Mouse (Mus musculus): ENCODE data around the gene Cald1. TPM values are rescaled to one million over a fixed set of nuclear protein-coding genes. Genes with fewer than 3 reads are reported as not detected.

The Cald1 gene
- polyA plus RNA-seq, 1 experiment from 2014 or later, result 70.4 TPM

GRCm38 (mm10) chr6:34615419-34615818 lies 17.1 kb downstream of the Cald1 start:
- Histone ChIP-seq H3K36me3 (no peaks in the 10 kb centered on the region), H3K27me3 (no peaks in the 10 kb centered on the region), H3K9me3 (replicated peaks) (no peaks in the 10 kb centered on the region), H3K4me3 (replicated peaks) (no peak overlapping the region), H3K4me1 (replicated peaks) (peaks cover 10% of the 10 kb centered on the region; the same call in 1 of the 2 replicates), H3K27ac (no peak overlapping the region), H3K4me2 (no peak overlapping the region), H3K9ac (no peak overlapping the region)
- DNase-seq (no peak), ATAC-seq (ENCODE audit: low read depth) (no peak)
- WGBS (ENCODE audit: insufficient replicate concordance), result 61% methylated on average over 3 of the region's 3 CpGs

DNA sequence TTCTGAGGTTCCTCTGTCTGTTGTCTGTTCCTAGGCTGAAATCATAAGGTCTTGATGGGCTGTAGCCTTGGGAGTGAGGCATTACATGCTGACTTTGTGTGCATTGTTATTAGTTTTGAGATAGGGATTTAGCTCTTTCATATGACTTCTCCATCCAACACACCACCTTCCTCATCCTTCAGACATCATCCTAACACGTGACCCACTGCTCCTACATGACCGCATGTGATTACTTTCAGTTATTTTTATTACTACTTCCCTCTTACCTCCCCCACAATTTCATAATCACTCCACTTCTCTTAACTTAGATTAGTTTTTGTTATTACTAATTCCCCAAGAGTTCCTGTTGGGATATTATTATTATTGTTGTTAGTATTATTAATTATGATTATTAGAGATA lies 21.2 kb downstream of the Cald1 start:
- no peak for DNase-seq
- Histone ChIP-seq H3K4me2 (no peak overlapping the region), H3K27ac (no peak overlapping the region), H3K36me3 (no peaks in the 10 kb centered on the region), H3K9me3 (replicated peaks) (no peaks in the 10 kb centered on the region), H3K4me3 (replicated peaks) (no peak overlapping the region), H3K4me1 (replicated peaks) (0 out of 2 replicates have a peak, but pooled peaks cover 2% of the 10 kb centered on the region), H3K27me3 (no peaks in the 10 kb centered on the region), H3K9ac (no peak overlapping the region)
- WGBS (ENCODE audit: insufficient replicate concordance), result 66% methylated on average over 2 of the region's 2 CpGs
- no peak for ATAC-seq (ENCODE audit: low read depth)

GRCm38 (mm10) chr6:34620242-34620641 lies 21.9 kb downstream of the Cald1 start:
- Histone ChIP-seq H3K4me2 (no peak overlapping the region), H3K36me3 (no peaks in the 10 kb centered on the region), H3K9me3 (replicated peaks) (no peaks in the 10 kb centered on the region), H3K27ac (no peak overlapping the region), H3K4me1 (replicated peaks) (0 out of 2 replicates have a peak, but pooled peaks cover 2% of the 10 kb centered on the region), H3K27me3 (no peaks in the 10 kb centered on the region), H3K4me3 (replicated peaks) (no peak overlapping the region), H3K9ac (no peak overlapping the region)
- DNase-seq (no peak), ATAC-seq (ENCODE audit: low read depth) (no peak)
- 32% methylated on average over 1 of the region's 1 CpGs for WGBS (ENCODE audit: insufficient replicate concordance)

GRCm38 (mm10) chr6:34622865-34623264 lies 24.6 kb downstream of the Cald1 start:
- no peak overlapping the region for H3K9ac ChIP-seq
- ATAC-seq (ENCODE audit: low read depth) (no peak), DNase-seq (no peak)
- H3K27ac ChIP-seq, result no peak overlapping the region
- no peaks in the 10 kb centered on the region for H3K27me3 ChIP-seq
- H3K4me2 ChIP-seq, result no peak overlapping the region
- H3K4me1 ChIP-seq (replicated peaks), result 0 out of 2 replicates have a peak, but pooled peaks cover 2% of the 10 kb centered on the region
- H3K36me3 ChIP-seq, result no peaks in the 10 kb centered on the region
- WGBS (ENCODE audit: insufficient replicate concordance), result 81% methylated on average over 6 of the region's 6 CpGs
- H3K9me3 ChIP-seq (replicated peaks), result no peaks in the 10 kb centered on the region
- no peak overlapping the region for H3K4me3 ChIP-seq (replicated peaks)

DNA sequence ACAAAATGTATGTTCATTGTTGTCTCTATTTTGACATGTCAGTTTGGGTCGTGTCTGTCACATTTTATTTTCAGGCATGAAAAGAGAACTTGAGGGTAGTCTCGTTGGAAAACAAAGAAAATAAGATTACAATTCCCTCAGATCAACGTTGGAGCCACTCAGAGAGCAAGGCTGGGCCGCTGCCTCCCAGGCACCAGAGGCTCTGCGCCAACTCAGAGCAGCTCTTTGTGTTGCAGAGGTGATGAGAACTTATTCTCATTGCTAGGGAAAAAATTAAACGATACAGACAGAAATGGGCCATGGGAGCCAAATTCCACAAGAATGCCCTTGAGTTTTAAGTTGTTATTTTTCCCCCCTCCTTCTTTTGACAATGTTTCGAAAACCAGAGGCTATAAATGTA lies 25.0 kb downstream of the Cald1 start:
- 59% methylated on average over 7 of the region's 7 CpGs for WGBS (ENCODE audit: insufficient replicate concordance)
- Histone ChIP-seq H3K4me2 (no peak overlapping the region), H3K4me1 (replicated peaks) (0 out of 2 replicates have a peak, but pooled peaks cover 2% of the 10 kb centered on the region), H3K9me3 (replicated peaks) (no peaks in the 10 kb centered on the region), H3K36me3 (no peaks in the 10 kb centered on the region), H3K27me3 (no peaks in the 10 kb centered on the region), H3K9ac (no peak overlapping the region), H3K27ac (no peak overlapping the region), H3K4me3 (replicated peaks) (no peak overlapping the region)
- ATAC-seq (ENCODE audit: low read depth) (no peak), DNase-seq (no peak)

GRCm38 (mm10) chr6:34624536-34624935 lies 26.2 kb downstream of the Cald1 start:
- H3K27ac ChIP-seq, result no peak overlapping the region
- no peak overlapping the region for H3K4me2 ChIP-seq
- H3K36me3 ChIP-seq, result no peaks in the 10 kb centered on the region
- H3K4me1 ChIP-seq (replicated peaks), result no peaks in the 10 kb centered on the region
- H3K9ac ChIP-seq, result no peak overlapping the region
- no peak overlapping the region for H3K4me3 ChIP-seq (replicated peaks)
- WGBS (ENCODE audit: insufficient replicate concordance), result 74% methylated on average over 3 of the region's 3 CpGs
- H3K27me3 ChIP-seq, result no peaks in the 10 kb centered on the region
- ATAC-seq (ENCODE audit: low read depth), result no peak
- no peaks in the 10 kb centered on the region for H3K9me3 ChIP-seq (replicated peaks)
- DNase-seq, result no peak

DNA sequence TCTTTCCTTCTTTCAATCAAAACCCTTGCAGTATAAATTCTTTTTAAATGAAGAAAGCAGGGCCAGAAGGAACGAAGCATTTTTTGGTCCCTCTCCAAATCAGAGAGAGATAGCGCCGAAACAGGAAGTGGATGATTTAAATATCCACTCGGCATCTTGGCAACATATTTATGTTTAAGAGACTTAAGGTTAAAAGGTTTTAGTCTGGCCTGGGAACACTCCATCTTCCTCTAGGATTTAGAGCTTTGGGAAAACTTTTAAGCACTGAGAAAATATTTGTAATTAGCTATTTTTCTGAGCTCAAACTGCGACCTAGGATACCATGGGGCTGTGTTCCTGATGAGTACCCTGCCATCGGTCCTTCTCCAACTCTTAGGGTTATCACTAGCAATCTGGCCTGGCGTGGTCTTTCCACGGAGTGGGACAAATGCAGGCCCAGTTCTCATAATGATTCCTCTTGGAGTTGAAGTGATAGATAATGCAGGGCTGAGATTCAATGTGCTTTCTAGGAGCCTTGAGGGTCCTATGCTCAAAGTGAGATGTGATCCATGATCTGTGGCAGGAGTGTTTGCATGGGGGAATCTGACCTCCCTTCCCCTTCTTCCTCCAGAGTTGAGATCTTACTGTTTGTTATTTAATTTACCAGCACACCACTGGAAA lies 28.4 kb downstream of the Cald1 start:
- no peak overlapping the region for H3K27ac ChIP-seq
- 52% methylated on average over 8 of the region's 8 CpGs for WGBS (ENCODE audit: insufficient replicate concordance)
- H3K4me3 ChIP-seq (replicated peaks), result no peak overlapping the region
- H3K36me3 ChIP-seq, result no peaks in the 10 kb centered on the region
- ATAC-seq (ENCODE audit: low read depth) (no peak), DNase-seq (no peak)
- no peaks in the 10 kb centered on the region for H3K4me1 ChIP-seq (replicated peaks)
- H3K9ac ChIP-seq, result no peak overlapping the region
- H3K9me3 ChIP-seq (replicated peaks), result no peaks in the 10 kb centered on the region
- H3K27me3 ChIP-seq, result no peaks in the 10 kb centered on the region
- no peak overlapping the region for H3K4me2 ChIP-seq

DNA sequence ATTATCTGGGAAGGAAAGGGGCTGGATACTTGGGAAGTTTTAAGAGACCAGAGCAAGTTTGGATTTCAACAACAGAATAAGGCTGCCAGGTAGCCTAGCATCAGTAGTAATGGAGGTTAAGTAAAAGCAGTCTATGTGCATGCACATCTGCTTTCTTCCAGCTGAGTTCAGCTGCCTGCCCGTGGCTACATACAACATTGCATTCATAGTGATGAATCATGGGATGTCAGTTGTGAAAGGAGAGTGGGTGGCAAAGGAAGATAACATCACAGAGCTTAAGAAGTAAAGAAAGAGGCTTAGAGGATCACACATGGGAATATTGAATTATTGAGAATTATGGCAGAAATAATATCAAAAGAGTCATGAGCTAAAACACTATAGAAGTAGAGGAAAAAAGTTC lies 29.8 kb downstream of the Cald1 start:
- Histone ChIP-seq H3K27me3 (no peaks in the 10 kb centered on the region), H3K4me3 (replicated peaks) (no peak overlapping the region), H3K4me2 (no peak overlapping the region), H3K9ac (no peak overlapping the region), H3K9me3 (replicated peaks) (no peaks in the 10 kb centered on the region), H3K36me3 (no peaks in the 10 kb centered on the region), H3K27ac (no peak overlapping the region), H3K4me1 (replicated peaks) (no peaks in the 10 kb centered on the region)
- no peak for DNase-seq
- no peak for ATAC-seq (ENCODE audit: low read depth)
- WGBS (ENCODE audit: insufficient replicate concordance), result 17% methylated on average over 1 of the region's 1 CpGs

GRCm38 (mm10) chr6:34633776-34634175 lies 35.5 kb downstream of the Cald1 start:
- Histone ChIP-seq H3K36me3 (no peaks in the 10 kb centered on the region), H3K27ac (no peak overlapping the region), H3K4me3 (replicated peaks) (no peak overlapping the region), H3K27me3 (no peaks in the 10 kb centered on the region), H3K4me2 (no peak overlapping the region), H3K4me1 (replicated peaks) (no peaks in the 10 kb centered on the region), H3K9me3 (replicated peaks) (no peaks in the 10 kb centered on the region), H3K9ac (no peak overlapping the region)
- ATAC-seq (ENCODE audit: low read depth) (no peak), DNase-seq (no peak)
- 52% methylated on average over 3 of the region's 3 CpGs for WGBS (ENCODE audit: insufficient replicate concordance)

DNA sequence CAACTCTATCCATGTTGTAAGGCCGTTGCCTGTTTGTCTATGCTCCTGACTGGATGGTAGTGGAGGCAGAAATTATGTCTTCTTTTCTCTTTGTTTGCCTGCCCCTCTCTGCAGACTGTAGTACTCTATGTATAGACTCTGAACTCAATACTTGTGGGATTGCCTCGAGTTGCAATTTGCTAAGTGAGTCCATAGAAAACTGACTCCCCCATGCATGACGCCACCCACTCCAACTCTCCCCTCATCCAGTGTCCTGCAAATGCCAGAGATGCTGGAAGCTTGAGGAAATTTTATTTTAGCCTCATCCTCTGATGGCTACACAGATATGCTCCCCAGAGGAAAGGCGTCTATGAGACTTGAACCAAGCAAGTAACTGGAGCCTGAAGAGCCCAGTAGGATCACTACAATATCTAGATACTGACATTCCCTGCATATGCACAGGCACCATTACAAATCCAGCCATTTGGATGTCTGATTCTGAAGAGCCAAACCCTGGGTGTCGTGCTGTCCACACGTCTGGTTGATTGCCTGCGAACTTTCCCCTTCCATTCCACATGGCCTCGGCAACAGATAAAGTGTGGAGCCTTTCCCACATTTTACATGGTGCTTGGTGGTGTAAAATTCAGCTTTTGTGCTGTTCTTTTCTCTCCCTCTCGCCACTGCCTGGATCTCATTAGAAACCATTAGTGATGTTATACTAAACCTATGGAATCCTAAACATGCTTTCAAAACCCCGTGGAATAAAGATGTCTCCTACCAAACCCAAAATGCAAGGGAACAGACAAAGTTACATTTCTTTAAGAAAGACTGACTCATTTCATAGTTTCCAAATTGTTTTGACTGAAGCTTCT lies 39.5 kb downstream of the Cald1 start:
- 55% methylated on average over 10 of the region's 10 CpGs for WGBS (ENCODE audit: insufficient replicate concordance)

DNA sequence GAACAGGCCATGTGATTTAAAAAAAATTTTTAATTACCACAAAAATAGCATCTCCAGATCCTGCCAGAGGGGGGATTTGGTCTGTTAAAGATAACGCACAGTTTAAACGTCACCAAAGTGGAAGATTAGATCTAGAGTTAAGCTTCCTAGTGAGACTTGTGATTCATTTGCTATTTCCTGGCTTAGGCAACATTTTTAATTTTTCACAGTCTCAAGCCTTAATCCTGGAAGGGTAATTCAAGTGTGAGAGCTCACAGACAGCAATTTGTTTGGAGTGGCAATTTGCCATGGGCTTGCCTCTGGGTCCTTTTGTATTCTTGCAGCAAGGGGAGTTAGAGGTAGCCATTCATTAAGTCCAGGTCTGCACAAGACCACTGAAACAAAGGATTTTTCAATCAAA lies 40.4 kb downstream of the Cald1 start:
- Histone ChIP-seq H3K27ac (no peak overlapping the region), H3K36me3 (no peaks in the 10 kb centered on the region), H3K9ac (no peak overlapping the region), H3K4me2 (no peak overlapping the region), H3K4me3 (replicated peaks) (no peak overlapping the region), H3K27me3 (no peaks in the 10 kb centered on the region), H3K9me3 (replicated peaks) (no peaks in the 10 kb centered on the region), H3K4me1 (replicated peaks) (no peaks in the 10 kb centered on the region)
- DNase-seq (no peak), ATAC-seq (ENCODE audit: low read depth) (no peak)
- WGBS (ENCODE audit: insufficient replicate concordance), result 35% methylated on average over 2 of the region's 2 CpGs

More for the DNA sequence above, 39.5 kb downstream of the Cald1 start:
- Histone ChIP-seq H3K4me1 (replicated peaks) (no peaks in the 10 kb centered on the region), H3K4me2 (no peak overlapping the region), H3K9ac (no peak overlapping the region), H3K4me3 (replicated peaks) (no peak overlapping the region), H3K9me3 (replicated peaks) (no peaks in the 10 kb centered on the region), H3K27ac (no peak overlapping the region), H3K36me3 (no peaks in the 10 kb centered on the region), H3K27me3 (no peaks in the 10 kb centered on the region)
- DNase-seq, result no peak
- ATAC-seq (ENCODE audit: low read depth), result no peak

Data from liver, embryonic 13.5 days (tissue).